Mouse (Mus musculus): ENCODE data around the gene Slc26a11. TPM values are rescaled to one million over a fixed set of nuclear protein-coding genes. Genes with fewer than 3 reads are reported as not detected.
A peak's percentile ranks its signal among the peaks of the same experiment; 100 is the strongest.

Slc26a11 gene
- polyA plus RNA-seq, 1 experiment from 2014 or later = 7.4 TPM

GRCm38 (mm10) chr11:119338271-119339059, 16.9 kb upstream of the Slc26a11 start:
- no peak overlapping the region for H3K4me3 ChIP-seq
- no peaks in the 10 kb centered on the region for H3K36me3 ChIP-seq
- WGBS = 84% methylated on average over 10 of the region's 10 CpGs
- DNase-seq (ENCODE audit: low spot score) = no peak
- H3K9me3 ChIP-seq (replicated peaks) = no peaks in the 10 kb centered on the region
- H3K27ac ChIP-seq (replicated peaks) = no peak overlapping the region
- no peaks in the 10 kb centered on the region for H3K4me1 ChIP-seq
- H3K27me3 ChIP-seq (ENCODE audit: low read depth, poor library complexity, severe bottlenecking) = no peaks in the 10 kb centered on the region; the same call in 1 of the 2 replicates

GRCm38 (mm10) chr11:119339179-119339578, 16.2 kb upstream of the Slc26a11 start:
- 59% methylated on average over 5 of the region's 5 CpGs for WGBS
- DNase-seq (ENCODE audit: low spot score) = no peak
- Histone ChIP-seq H3K27me3 (ENCODE audit: low read depth, poor library complexity, severe bottlenecking) (no peaks in the 10 kb centered on the region; the same call in 1 of the 2 replicates), H3K4me3 (no peak overlapping the region), H3K27ac (replicated peaks) (no peak overlapping the region), H3K36me3 (no peaks in the 10 kb centered on the region), H3K9me3 (replicated peaks) (no peaks in the 10 kb centered on the region), H3K4me1 (no peaks in the 10 kb centered on the region)

- Histone ChIP-seq H3K27me3 (ENCODE audit: low read depth, poor library complexity, severe bottlenecking) (no peaks in the 10 kb centered on the region; the same call in 1 of the 2 replicates), H3K27ac (replicated peaks) (no peak overlapping the region), H3K4me3 (no peak overlapping the region), H3K9me3 (replicated peaks) (no peaks in the 10 kb centered on the region), H3K36me3 (no peaks in the 10 kb centered on the region), H3K4me1 (no peaks in the 10 kb centered on the region)
- WGBS = 11% methylated on average over 5 of the region's 5 CpGs
- DNase-seq (ENCODE audit: low spot score) = peak; percentile 73
These were observed 15.7 kb upstream of the Slc26a11 start for GRCm38 (mm10) chr11:119339637-119340036.

- Histone ChIP-seq H3K9me3 (replicated peaks) (no peaks in the 10 kb centered on the region), H3K4me3 (no peak overlapping the region), H3K4me1 (no peaks in the 10 kb centered on the region), H3K27ac (replicated peaks) (no peak overlapping the region), H3K36me3 (peaks cover 18% of the 10 kb centered on the region), H3K27me3 (ENCODE audit: low read depth, poor library complexity, severe bottlenecking) (no peaks in the 10 kb centered on the region)
- DNase-seq (ENCODE audit: low spot score) = no peak
- WGBS = 85% methylated on average over 8 of the region's 8 CpGs
These were observed 11.2 kb upstream of the Slc26a11 start for GRCm38 (mm10) chr11:119344178-119344577.

GRCm38 (mm10) chr11:119344865-119345264, 10.5 kb upstream of the Slc26a11 start:
- no peaks in the 10 kb centered on the region for H3K27me3 ChIP-seq (ENCODE audit: low read depth, poor library complexity, severe bottlenecking)
- no peak overlapping the region for H3K27ac ChIP-seq (replicated peaks)
- no peaks in the 10 kb centered on the region for H3K4me1 ChIP-seq
- H3K36me3 ChIP-seq = peaks cover 18% of the 10 kb centered on the region
- H3K4me3 ChIP-seq = no peak overlapping the region
- no peak for DNase-seq (ENCODE audit: low spot score)
- WGBS = 77% methylated on average over 6 of the region's 6 CpGs
- no peaks in the 10 kb centered on the region for H3K9me3 ChIP-seq (replicated peaks)

GRCm38 (mm10) chr11:119347125-119347524, 8.2 kb upstream of the Slc26a11 start:
- WGBS = 84% methylated on average over 4 of the region's 4 CpGs
- H3K27me3 ChIP-seq (ENCODE audit: low read depth, poor library complexity, severe bottlenecking) = no peaks in the 10 kb centered on the region
- no peak overlapping the region for H3K4me3 ChIP-seq
- no peaks in the 10 kb centered on the region for H3K9me3 ChIP-seq (replicated peaks)
- peaks cover 24% of the 10 kb centered on the region for H3K36me3 ChIP-seq
- DNase-seq (ENCODE audit: low spot score) = no peak
- no peaks in the 10 kb centered on the region for H3K4me1 ChIP-seq
- no peak overlapping the region for H3K27ac ChIP-seq (replicated peaks)

GRCm38 (mm10) chr11:119352113-119352512, 3.2 kb upstream of the Slc26a11 start:
- H3K4me1 ChIP-seq = peaks cover 35% of the 10 kb centered on the region
- H3K36me3 ChIP-seq = peaks cover 9% of the 10 kb centered on the region; the same call in 1 of the 2 replicates
- DNase-seq (ENCODE audit: low spot score) = no peak
- H3K9me3 ChIP-seq (replicated peaks) = no peaks in the 10 kb centered on the region
- H3K27me3 ChIP-seq (ENCODE audit: low read depth, poor library complexity, severe bottlenecking) = peaks cover 12% of the 10 kb centered on the region; the same call in 1 of the 2 replicates
- no peak overlapping the region for H3K27ac ChIP-seq (replicated peaks)
- 77% methylated on average over 7 of the region's 7 CpGs for WGBS
- H3K4me3 ChIP-seq = no peak overlapping the region

GRCm38 (mm10) chr11:119353946-119354345, 1.4 kb upstream of the Slc26a11 start:
- Histone ChIP-seq H3K36me3 (peaks cover 20% of the 10 kb centered on the region), H3K4me3 (no peak overlapping the region), H3K27ac (replicated peaks) (no peak overlapping the region), H3K9me3 (replicated peaks) (no peaks in the 10 kb centered on the region), H3K27me3 (ENCODE audit: low read depth, poor library complexity, severe bottlenecking) (peaks cover 12% of the 10 kb centered on the region; the same call in 1 of the 2 replicates), H3K4me1 (peaks cover 35% of the 10 kb centered on the region)
- WGBS = 88% methylated on average over 4 of the region's 4 CpGs
- no peak for DNase-seq (ENCODE audit: low spot score)

GRCm38 (mm10) chr11:119354798-119355442, 437 bp upstream of the Slc26a11 start:
- no peak for DNase-seq (ENCODE audit: low spot score)
- WGBS = 8% methylated on average over 23 of the region's 23 CpGs
- H3K4me3 ChIP-seq = peak overlapping the region; percentile 85
- H3K4me1 ChIP-seq = peaks cover 35% of the 10 kb centered on the region
- peaks cover 30% of the 10 kb centered on the region for H3K36me3 ChIP-seq
- H3K27ac ChIP-seq (replicated peaks) = peak overlapping the region; percentile 89
- no peaks in the 10 kb centered on the region for H3K9me3 ChIP-seq (replicated peaks)
- H3K27me3 ChIP-seq (ENCODE audit: low read depth, poor library complexity, severe bottlenecking) = peaks cover 12% of the 10 kb centered on the region; the same call in 1 of the 2 replicates

GRCm38 (mm10) chr11:119359089-119359488, 3.7 kb downstream of the Slc26a11 start:
- WGBS = 93% methylated on average over 10 of the region's 10 CpGs
- DNase-seq (ENCODE audit: low spot score) = no peak
- Histone ChIP-seq H3K4me1 (peaks cover 48% of the 10 kb centered on the region), H3K36me3 (peaks cover 40% of the 10 kb centered on the region), H3K4me3 (no peak overlapping the region), H3K9me3 (replicated peaks) (no peaks in the 10 kb centered on the region), H3K27me3 (ENCODE audit: low read depth, poor library complexity, severe bottlenecking) (no peaks in the 10 kb centered on the region; the same call in 1 of the 2 replicates), H3K27ac (replicated peaks) (no peak overlapping the region)

GRCm38 (mm10) chr11:119362769-119363533, 7.6 kb downstream of the Slc26a11 start:
- peak overlapping the region; percentile 42 for H3K4me3 ChIP-seq
- peak overlapping the region; percentile 83 for H3K27ac ChIP-seq (replicated peaks)
- peaks cover 20% of the 10 kb centered on the region for H3K4me1 ChIP-seq
- H3K36me3 ChIP-seq = peaks cover 65% of the 10 kb centered on the region
- DNase-seq (ENCODE audit: low spot score) = peak; percentile 44
- no peaks in the 10 kb centered on the region for H3K27me3 ChIP-seq (ENCODE audit: low read depth, poor library complexity, severe bottlenecking)
- H3K9me3 ChIP-seq (replicated peaks) = peaks cover 7% of the 10 kb centered on the region; the same call in 1 of the 2 replicates
- WGBS = 30% methylated on average over 11 of the region's 11 CpGs

- H3K36me3 ChIP-seq = peaks cover 65% of the 10 kb centered on the region
- H3K4me3 ChIP-seq = peak overlapping the region; percentile 42
- H3K27ac ChIP-seq (replicated peaks) = peak overlapping the region; percentile 83
These were observed 8.3 kb downstream of the Slc26a11 start for GRCm38 (mm10) chr11:119363534-119364145.

More at GRCm38 (mm10) chr11:119363534-119364145, 8.3 kb downstream of the Slc26a11 start:
- 32% methylated on average over 11 of the region's 11 CpGs for WGBS
- Histone ChIP-seq H3K4me1 (peaks cover 20% of the 10 kb centered on the region), H3K9me3 (replicated peaks) (peaks cover 7% of the 10 kb centered on the region; the same call in 1 of the 2 replicates), H3K27me3 (ENCODE audit: low read depth, poor library complexity, severe bottlenecking) (no peaks in the 10 kb centered on the region)
- peak; percentile 78 for DNase-seq (ENCODE audit: low spot score)

Measured in midbrain, embryonic 10.5 days (tissue).